Comparison of ENCODE assay signal across 8 mouse cellular contexts in genomic region chr17:33092391-33093193, GRCm38 (mm10). TPM values are rescaled to one million over a fixed set of nuclear protein-coding genes. Genes with fewer than 3 reads are reported as not detected.
DNase-seq lines count a peak whose midpoint lies in the region; ATAC-seq and TF ChIP-seq lines count a peak whose summit lies in the region.

No protein-coding gene starts in this region.

- peak; percentile 50 for TF ChIP-seq POLR2A in cerebellum, adult 2 months (IDR thresholded peaks at IDR 0.05; ENCODE audit: borderline replicate concordance, insufficient read depth, low read length)

- 0 out of 2 replicates have a peak, but pooled peaks cover 5% of the 10 kb centered on the region for H3K36me3 ChIP-seq in forebrain, postnatal 0 days (ENCODE audit: insufficient read depth)
- no peaks in the 10 kb centered on the region for H3K36me3 ChIP-seq in neural tube, embryonic 14.5 days (ENCODE audit: control insufficient read depth, insufficient read depth, low read length)

- TF ChIP-seq CTCF in cerebellum, adult 2 months (IDR thresholded peaks at IDR 0.05; ENCODE audit: borderline replicate concordance, insufficient read depth, low read depth, low read length) = no peak
- TF ChIP-seq CTCF in forebrain, postnatal 0 days (IDR thresholded peaks at IDR 0.05; ENCODE audit: low read depth) = no peak

- peak overlapping the region; percentile 83 for H3K9ac ChIP-seq in forebrain, postnatal 0 days
- peak overlapping the region; percentile 67 for H3K9ac ChIP-seq in neural tube, embryonic 14.5 days (replicated peaks; ENCODE audit: low read depth, low read length)

- peak overlapping the region; percentile 87 for H3K4me3 ChIP-seq in cerebellum, adult 2 months (replicated peaks; ENCODE audit: insufficient read depth, low read depth, low read length)
- peak overlapping the region; percentile 77 for H3K4me3 ChIP-seq in forebrain, postnatal 0 days (ENCODE audit: low read depth, low read length)
- peak overlapping the region; percentile 56 for H3K4me3 ChIP-seq in neural tube, embryonic 14.5 days (ENCODE audit: low read depth, low read length)

- no peaks in the 10 kb centered on the region for H3K9me3 ChIP-seq in forebrain, postnatal 0 days (ENCODE audit: low read length)
- H3K9me3 ChIP-seq in neural tube, embryonic 14.5 days (ENCODE audit: control insufficient read depth, low read length) = no peaks in the 10 kb centered on the region

- intact Hi-C loops in heart, postnatal 36 days (cut with DNase I) = loop anchor here (2.0 to 10.0 kb wide), 3 partner anchors 100 to 302 kb away; partner anchors contain the start of genes Zfp101, Zfp870 and Zfp952

- ATAC-seq in forebrain, postnatal 0 days = peak; percentile 81
- ATAC-seq in neural tube, embryonic 14.5 days (ENCODE audit: low read depth) = peak; percentile 74

- peaks cover 3% of the 10 kb centered on the region for H3K4me1 ChIP-seq in cerebellum, adult 2 months (ENCODE audit: control insufficient read depth, insufficient read depth, low read length)
- H3K4me1 ChIP-seq in forebrain, postnatal 0 days (ENCODE audit: insufficient read depth) = peaks cover 16% of the 10 kb centered on the region
- peaks cover 10% of the 10 kb centered on the region; the same call in 1 of the 2 replicates for H3K4me1 ChIP-seq in neural tube, embryonic 14.5 days (ENCODE audit: control insufficient read depth, insufficient read depth, low read length)

- WGBS in cerebellum, adult 2 months = 1% methylated on average over 31 of the region's 31 CpGs
- WGBS in forebrain, postnatal 0 days = 1% methylated on average over 31 of the region's 31 CpGs
- WGBS in neural tube, embryonic 14.5 days = 2% methylated on average over 31 of the region's 31 CpGs

- H3K27me3 ChIP-seq in cerebellum, adult 2 months (ENCODE audit: control insufficient read depth, insufficient read depth, low read length) = no peaks in the 10 kb centered on the region
- no peaks in the 10 kb centered on the region for H3K27me3 ChIP-seq in forebrain, postnatal 0 days (ENCODE audit: insufficient read depth, low read length)
- H3K27me3 ChIP-seq in neural tube, embryonic 14.5 days (ENCODE audit: control insufficient read depth, insufficient read depth, low read length) = no peaks in the 10 kb centered on the region

- peak overlapping the region; percentile 67 for H3K4me2 ChIP-seq in forebrain, postnatal 0 days (ENCODE audit: low read depth)
- H3K4me2 ChIP-seq in neural tube, embryonic 14.5 days (ENCODE audit: low read depth, low read length) = peak overlapping the region; percentile 58

- peak overlapping the region; percentile 85 for H3K27ac ChIP-seq in cerebellum, adult 2 months (ENCODE audit: insufficient read depth, low read length)
- H3K27ac ChIP-seq in forebrain, postnatal 0 days (ENCODE audit: low read depth, low read length) = peak overlapping the region; percentile 91
- H3K27ac ChIP-seq in neural tube, embryonic 14.5 days (ENCODE audit: low read depth, low read length) = peak overlapping the region; percentile 78

- peak; percentile 31 for DNase-seq in MEL-GATA-1-ER (ENCODE audit: extremely low read depth, low read depth)
- DNase-seq in cerebellum, adult 2 months = peak; percentile 83 to 86
- peak; percentile 84 for DNase-seq in forebrain, postnatal 0 days
- peak; percentile 81 to 85 for DNase-seq in heart, postnatal 36 days
- peak; percentile 72 to 89 for DNase-seq in layer of hippocampus, adult 18-20 months (ENCODE audit: low spot score in 2 of 2)
- DNase-seq in lung, adult 18-20 months = peak; percentile 80 to 84
- peak; percentile 86 for DNase-seq in testis, postnatal 10 days (ENCODE audit: low spot score)

RNA-seq across cellular contexts. Expression of gene Zfp563, which starts 3.5 kb away (rescaled TPM):
- 10.2 and 11.6 TPM in 2 replicates for polyA plus RNA-seq in cerebellum, adult 2 months (2012; rRNA removed)
- 28.5 and 30.6 TPM in 2 replicates for total RNA-seq in forebrain, postnatal 0 days (2014; rRNA removed)
- polyA plus RNA-seq in forebrain, postnatal 0 days (2015; fragmentation: Nextera tagmentation; extraction: Ambion mirVana) = 9.5 and 11.0 TPM in 2 replicates
- 1 to 10 TPM; 5.9 to 7.9 TPM for total RNA-seq in heart, postnatal 36 days (2021)
- 10 to 100 TPM; 21.7 TPM for total RNA-seq in layer of hippocampus, adult 18-20 months (2021)
- 23.0 and 30.1 TPM in 2 replicates for polyA plus RNA-seq in neural tube, embryonic 14.5 days (2014; fragmentation: Nextera tagmentation; extraction: Ambion mirVana)

RNA-seq across cellular contexts. Expression of gene 4921501E09Rik, which starts 24.7 kb away (rescaled TPM):
- polyA plus RNA-seq in cerebellum, adult 2 months (2012; rRNA removed) = not detected in 2 replicates
- total RNA-seq in forebrain, postnatal 0 days (2014; rRNA removed) = not detected in 2 replicates
- polyA plus RNA-seq in forebrain, postnatal 0 days (2015; fragmentation: Nextera tagmentation; extraction: Ambion mirVana) = not detected in 2 replicates
- not detected for total RNA-seq in heart, postnatal 36 days (2021)
- not detected for total RNA-seq in layer of hippocampus, adult 18-20 months (2021)
- not detected in 2 replicates for polyA plus RNA-seq in neural tube, embryonic 14.5 days (2014; fragmentation: Nextera tagmentation; extraction: Ambion mirVana)

RNA-seq across cellular contexts. Expression of gene Morc2b, which starts 46.9 kb away (rescaled TPM):
- polyA plus RNA-seq in cerebellum, adult 2 months (2012; rRNA removed) = 4.5 and 5.1 TPM in 2 replicates
- total RNA-seq in forebrain, postnatal 0 days (2014; rRNA removed) = 0.15 and 0.90 TPM in 2 replicates
- polyA plus RNA-seq in forebrain, postnatal 0 days (2015; fragmentation: Nextera tagmentation; extraction: Ambion mirVana) = 0.07 and 0.20 TPM in 2 replicates
- total RNA-seq in heart, postnatal 36 days (2021) = under 1 TPM in 1 of 2 experiments, not detected in 1; 0.14 TPM
- 1 to 10 TPM; 3.6 to 3.7 TPM for total RNA-seq in layer of hippocampus, adult 18-20 months (2021)
- polyA plus RNA-seq in neural tube, embryonic 14.5 days (2014; fragmentation: Nextera tagmentation; extraction: Ambion mirVana) = 0.76 and 0.90 TPM in 2 replicates

RNA-seq across cellular contexts. Expression of gene Zfp763, which starts 59.4 kb away (rescaled TPM):
- 10.7 and 12.2 TPM in 2 replicates for polyA plus RNA-seq in cerebellum, adult 2 months (2012; rRNA removed)
- 24.3 and 28.5 TPM in 2 replicates for total RNA-seq in forebrain, postnatal 0 days (2014; rRNA removed)
- polyA plus RNA-seq in forebrain, postnatal 0 days (2015; fragmentation: Nextera tagmentation; extraction: Ambion mirVana) = 15.4 and 19.9 TPM in 2 replicates
- 1 to 10 TPM; 4.1 to 5.3 TPM for total RNA-seq in heart, postnatal 36 days (2021)
- 10 to 100 TPM; 16.3 to 23.5 TPM for total RNA-seq in layer of hippocampus, adult 18-20 months (2021)
- 33.6 and 34.4 TPM in 2 replicates for polyA plus RNA-seq in neural tube, embryonic 14.5 days (2014; fragmentation: Nextera tagmentation; extraction: Ambion mirVana)

Comparison
In these comparisons a context has a peak if more than half of its experiments do, and no peak if none do; other contexts are left out.
1. Peak in every context shown above with its lines: DNase-seq, ATAC-seq, H3K4me3 ChIP-seq and H3K27ac ChIP-seq.
2. DNase-seq: peak in every context shown above with its lines; median percentile 86 in testis, postnatal 10 days; 84 in cerebellum, adult 2 months; 84 in forebrain, postnatal 0 days; 83 in heart, postnatal 36 days; 82 in lung, adult 18-20 months; 80 in layer of hippocampus, adult 18-20 months; 31 in MEL-GATA-1-ER.